In genomic region chr7:142211559-142211958, GRCm38 (mm10) we compare ENCODE assay signal across 24 mouse cellular contexts. TPM values are rescaled to one million over a fixed set of nuclear protein-coding genes. Genes with fewer than 3 reads are reported as not detected.
"Had no signal": no experiment of that assay in that cellular context is flagged by ENCODE, and none has a peak within 500 bp of the region (broad histone marks: within the 10 kb centered on the region; RNA-seq: fewer than 3 reads in every experiment).

Gm7579 (plus strand) TSS chr7:142211859.

- H3K4me1 ChIP-seq: neural tube, embryonic 13.5 days; neural tube, embryonic 15.5 days; stomach, embryonic 15.5 days had no signal

- H3K9me3 ChIP-seq: neural tube, embryonic 13.5 days; neural tube, embryonic 15.5 days; stomach, embryonic 15.5 days had no signal

- H3K27me3 ChIP-seq: neural tube, embryonic 13.5 days; neural tube, embryonic 15.5 days; stomach, embryonic 15.5 days had no signal

- H3K4me3 ChIP-seq: neural tube, embryonic 13.5 days; neural tube, embryonic 15.5 days; stomach, embryonic 15.5 days had no signal

- H3K36me3 ChIP-seq: neural tube, embryonic 13.5 days; neural tube, embryonic 15.5 days; stomach, embryonic 15.5 days had no signal

- H3K27ac ChIP-seq: neural tube, embryonic 13.5 days; neural tube, embryonic 15.5 days; stomach, embryonic 15.5 days; stomach, postnatal 0 days had no signal

- DNase-seq: retina, postnatal 1 day; right cerebral cortex, adult 18-20 months; right cerebral cortex, postnatal 14 days; right cerebral cortex, postnatal 25 days; right cerebral cortex, postnatal 4 days; spleen, adult 18-20 months; thymus, adult 18-20 months; thymus, adult 2 months; thymus, postnatal 14 days; thymus, postnatal 25 days; thymus, postnatal 36 days; thymus, postnatal 4 days had no signal

RNA-seq across cellular contexts. Expression of gene Gm7579, which starts in this region (rescaled TPM):
- polyA plus RNA-seq: neural tube, embryonic 13.5 days; neural tube, embryonic 14.5 days; neural tube, embryonic 15.5 days; small intestine, adult 2 months; spleen, adult 2 months; stomach, embryonic 14.5 days; stomach, embryonic 15.5 days; stomach, embryonic 16.5 days; stomach, postnatal 0 days; testis, adult 2 months; thymus, adult 2 months; thymus, postnatal 0 days; urinary bladder, adult 2 months had no signal
